Mouse (Mus musculus) bone marrow macrophage, adult 2 months (primary cell): ENCODE measurements around the gene Rab3gap2.

Experiments
- CTCF ChIP-seq: IDR thresholded peaks from 2 replicates; pipeline ENCODE4 v1.5.1; 2012; ENCODE audit warnings: low read depth, mild to moderate bottlenecking, low read length, moderate library complexity
- POLR2A ChIP-seq: IDR thresholded peaks from 2 replicates; pipeline ENCODE4 v1.6.1; 2012; ENCODE audit warnings: mild to moderate bottlenecking, low read depth, low read length, borderline replicate concordance

DNA sequence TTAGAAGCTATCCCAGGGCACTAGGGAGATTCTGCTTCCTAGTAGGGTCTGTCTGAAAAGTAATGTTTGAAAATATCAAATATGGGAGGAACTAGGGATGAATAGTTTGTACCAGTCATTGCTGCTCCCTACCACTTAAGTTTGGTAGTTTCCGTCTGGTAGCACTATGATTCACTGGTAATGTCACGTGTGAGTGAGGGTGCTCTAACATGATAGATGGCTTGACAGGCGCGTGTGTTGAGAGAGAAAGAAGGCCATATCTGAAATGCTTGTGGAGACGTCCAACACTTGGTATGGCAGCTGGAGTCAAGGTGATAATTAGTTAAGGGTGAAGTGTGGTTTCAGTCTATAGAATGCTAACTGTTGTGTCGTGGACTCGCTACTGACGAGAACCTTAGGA lies 1.2 kb downstream of the Rab3gap2 start:
- TF ChIP-seq POLR2A (no peak), CTCF (no peak)
